Mouse (Mus musculus): Measurements from ENCODE around the gene Cd37.

Cd37 gene

GRCm38 (mm10) chr7:45198435-45198834 lies 40.5 kb downstream of the Cd37 start:
- peak; percentile 92 for DNase-seq

GRCm38 (mm10) chr7:45196994-45197393 lies 41.9 kb downstream of the Cd37 start:
- peak; percentile 51 for DNase-seq

GRCm38 (mm10) chr7:45196176-45196535 lies 42.8 kb downstream of the Cd37 start:
- DNase-seq: peak; percentile 54

- DNase-seq: peak; percentile 78
Measured at GRCm38 (mm10) chr7:45195341-45196175, 43.4 kb downstream of the Cd37 start.

GRCm38 (mm10) chr7:45193871-45194785 lies 44.8 kb downstream of the Cd37 start:
- peak; percentile 81 for DNase-seq

- DNase-seq: peak; percentile 82
Measured at GRCm38 (mm10) chr7:45193406-45193805, 45.5 kb downstream of the Cd37 start.

- peak; percentile 70 for DNase-seq
Measured at GRCm38 (mm10) chr7:45192585-45193310, 46.2 kb downstream of the Cd37 start.

- DNase-seq: peak; percentile 92
Measured at GRCm38 (mm10) chr7:45191803-45192363, 47.0 kb downstream of the Cd37 start.

GRCm38 (mm10) chr7:45191161-45191560 lies 47.8 kb downstream of the Cd37 start:
- no peak for DNase-seq

- no peak for DNase-seq
Measured at GRCm38 (mm10) chr7:45190186-45190585, 48.7 kb downstream of the Cd37 start.

GRCm38 (mm10) chr7:45189600-45189999 lies 49.3 kb downstream of the Cd37 start:
- DNase-seq: peak; percentile 61

GRCm38 (mm10) chr7:45185921-45186320 lies 53.0 kb downstream of the Cd37 start:
- no peak for DNase-seq

GRCm38 (mm10) chr7:45183672-45184071 lies 55.2 kb downstream of the Cd37 start:
- DNase-seq: peak; percentile 51

Measured in cerebellum, adult 11-12 months (tissue).